Mouse (Mus musculus) forebrain, embryonic 15.5 days (tissue): ENCODE measurements around the gene Ebi3. TPM values are rescaled to one million over a fixed set of nuclear protein-coding genes. Genes with fewer than 3 reads are reported as not detected.
"Not testable (repeated sequence)": the region's sequence is repeated elsewhere in the genome, so short reads cannot be mapped to it uniquely, and the experiment has no call there.

ENCODE experiments used
- ATAC-seq: fragments of 200-750 bp; cut with Nextera tagmentation; replicated peaks from 2 replicates; pipeline ENCODE4 v1.8.0; 2017; ENCODE audit warnings: mild to moderate bottlenecking, moderate TSS enrichment, moderate library complexity
- H3K27ac ChIP-seq: fragments of 300-500 bp; sonication (generic); replicated peaks from 2 replicates; pipeline ENCODE4 v1.5.1; 2015; ENCODE audit warnings: mild to moderate bottlenecking, inconsistent platforms
- H3K27me3 ChIP-seq: fragments of 300-500 bp; sonication (generic); 2 replicates; pipeline ENCODE4 v1.6.1; 2015; ENCODE audit warnings: inconsistent platforms
- H3K36me3 ChIP-seq: fragments of 300-500 bp; sonication (generic); 2 replicates; pipeline ENCODE4 v1.6.1; 2015; ENCODE audit warnings: mild to moderate bottlenecking, inconsistent platforms
- H3K4me1 ChIP-seq: fragments of 300-500 bp; sonication (generic); 2 replicates; pipeline ENCODE4 v1.6.1; 2015; ENCODE audit warnings: inconsistent platforms
- H3K4me2 ChIP-seq: fragments of 300-500 bp; sonication (generic); replicated peaks from 2 replicates; pipeline ENCODE4 v1.6.1; 2015; ENCODE audit warnings: mild to moderate bottlenecking, inconsistent platforms
- H3K4me3 ChIP-seq: fragments of 300-500 bp; sonication (generic); 2 replicates; pipeline ENCODE4 v1.5.1; 2015; ENCODE audit warnings: mild to moderate bottlenecking, inconsistent platforms
- H3K9ac ChIP-seq: fragments of 300-500 bp; sonication (generic); replicated peaks from 2 replicates; pipeline ENCODE4 v1.6.1; 2015; ENCODE audit warnings: mild to moderate bottlenecking, inconsistent platforms
- H3K9me3 ChIP-seq: fragments of 300-500 bp; sonication (generic); 2 replicates; pipeline ENCODE4 v1.6.1; 2016; ENCODE audit warnings: inconsistent platforms
- WGBS: fragments of 180-500 bp; shearing (Covaris S2); methylation state at CpG from one replicate; pipeline ENCODE4 v1.1.7; 2015; ENCODE audit warnings: mixed read lengths; 5-methylcytosine and 5-hydroxymethylcytosine counted together
- polyA plus RNA-seq: library from polyadenylated mRNA; unstranded; fragments of >200 nt; fragmentation: Nextera tagmentation; extraction: Ambion mirVana; gene quantifications from 2 replicates; pipeline ENCODE4 v1.2.1, GENCODE M21; 2015

Gene Ebi3
- 3.1 and 3.9 TPM in 2 replicates for polyA plus RNA-seq

DNA sequence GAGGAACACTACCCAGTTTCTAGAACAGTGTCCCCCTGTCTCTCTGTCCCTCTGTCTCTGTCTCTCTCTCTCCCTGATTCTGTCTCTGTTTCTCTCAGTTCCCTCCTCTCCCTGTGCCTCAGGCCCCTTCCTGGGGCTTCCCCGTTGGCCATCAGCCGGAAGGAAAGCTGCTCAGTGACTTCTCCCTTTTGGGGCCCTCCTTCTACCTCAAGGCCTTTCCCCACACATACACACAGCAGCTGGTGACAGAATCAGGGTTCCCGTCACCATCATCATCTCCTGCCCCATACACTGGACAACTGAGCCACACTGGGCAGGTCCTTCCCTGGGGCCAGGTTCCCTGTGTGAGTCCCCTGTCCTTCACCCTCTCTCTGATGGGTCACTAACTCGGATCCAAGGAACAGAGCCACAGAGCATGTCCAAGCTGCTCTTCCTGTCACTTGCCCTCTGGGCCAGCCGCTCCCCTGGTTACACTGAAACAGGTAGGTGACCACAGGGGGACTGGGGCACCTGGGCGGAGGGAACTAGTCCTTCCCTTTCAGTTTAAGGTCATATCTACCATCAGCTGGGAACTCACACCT is at the start of gene Ebi3:
Gene Ebi3, plus strand, starts transcription at position 194 of the 581 bp plus-strand sequence.
- Histone ChIP-seq H3K9me3 (no peaks in the 10 kb centered on the region), H3K4me2 (no peak within 1 kb of the TSS), H3K9ac (no peak within 1 kb of the TSS), H3K4me1 (peaks cover 20% of the 10 kb centered on the region), H3K4me3 (no peak within 1 kb of the TSS), H3K27ac (no peak within 1 kb of the TSS), H3K27me3 (0 out of 2 replicates have a peak, but pooled peaks cover 3% of the 10 kb centered on the region), H3K36me3 (no peaks in the 10 kb centered on the region)
- ATAC-seq = no peak
- WGBS = 75% methylated on average over 6 of the region's 6 CpGs

DNA sequence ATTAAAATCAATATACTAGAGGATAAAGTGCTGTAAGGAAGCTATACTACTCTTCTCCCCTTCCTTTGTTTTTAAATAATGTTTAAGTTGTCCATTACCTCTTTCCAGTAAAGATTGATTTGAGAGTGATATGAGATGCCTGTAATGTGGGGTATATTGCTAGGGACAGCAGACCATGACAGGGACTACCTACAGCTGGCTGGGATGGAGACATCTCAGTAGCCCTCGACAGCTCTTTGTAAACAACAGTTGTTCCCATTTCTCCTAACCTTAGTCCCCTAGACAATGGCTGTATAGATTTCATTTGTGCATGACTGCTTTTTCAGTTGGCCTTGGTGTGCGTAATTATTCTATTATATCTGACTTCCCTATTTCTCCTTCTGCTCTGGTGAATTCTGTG is 49.4 kb upstream of the Ebi3 start:
- WGBS = 69% methylated on average over 2 of the region's 2 CpGs
- H3K36me3 ChIP-seq = peaks cover 9% of the 10 kb centered on the region
- H3K4me1 ChIP-seq = no peaks in the 10 kb centered on the region
- no peak overlapping the region for H3K4me2 ChIP-seq
- no peak for ATAC-seq
- H3K4me3 ChIP-seq = no peak overlapping the region
- no peaks in the 10 kb centered on the region for H3K27me3 ChIP-seq
- no peak overlapping the region for H3K27ac ChIP-seq
- peaks cover 8% of the 10 kb centered on the region; the same call in 1 of the 2 replicates for H3K9me3 ChIP-seq
- no peak overlapping the region for H3K9ac ChIP-seq

DNA sequence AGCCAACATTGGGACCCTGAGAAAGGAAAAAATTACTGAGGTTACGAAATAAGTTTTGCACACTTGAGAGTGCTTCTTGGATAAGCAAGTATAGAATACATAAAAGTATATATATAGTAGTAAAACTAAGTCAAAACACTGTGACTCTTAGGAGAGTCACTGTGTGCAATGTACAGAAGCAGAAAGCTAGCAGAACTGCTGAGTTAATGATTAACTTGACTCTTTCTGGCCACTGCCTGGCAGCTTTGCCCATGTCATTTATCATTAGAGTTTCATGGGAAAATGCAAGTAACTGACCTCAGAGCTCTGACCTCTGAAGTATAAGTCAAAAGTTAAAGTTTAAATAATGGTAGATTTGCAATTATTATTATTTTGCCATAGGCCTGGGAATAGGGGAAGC is 48.8 kb upstream of the Ebi3 start:
- ATAC-seq = no peak
- H3K4me3 ChIP-seq = no peak overlapping the region
- 90% methylated on average over 1 of the region's 1 CpGs for whole genome bisulfite sequencing
- H3K27me3 ChIP-seq = no peaks in the 10 kb centered on the region
- no peak overlapping the region for H3K27ac ChIP-seq
- H3K9ac ChIP-seq = no peak overlapping the region
- peaks cover 4% of the 10 kb centered on the region; the same call in 1 of the 2 replicates for H3K36me3 ChIP-seq
- H3K9me3 ChIP-seq = peaks cover 3% of the 10 kb centered on the region; the same call in 1 of the 2 replicates
- H3K4me1 ChIP-seq = no peaks in the 10 kb centered on the region
- no peak overlapping the region for H3K4me2 ChIP-seq

DNA sequence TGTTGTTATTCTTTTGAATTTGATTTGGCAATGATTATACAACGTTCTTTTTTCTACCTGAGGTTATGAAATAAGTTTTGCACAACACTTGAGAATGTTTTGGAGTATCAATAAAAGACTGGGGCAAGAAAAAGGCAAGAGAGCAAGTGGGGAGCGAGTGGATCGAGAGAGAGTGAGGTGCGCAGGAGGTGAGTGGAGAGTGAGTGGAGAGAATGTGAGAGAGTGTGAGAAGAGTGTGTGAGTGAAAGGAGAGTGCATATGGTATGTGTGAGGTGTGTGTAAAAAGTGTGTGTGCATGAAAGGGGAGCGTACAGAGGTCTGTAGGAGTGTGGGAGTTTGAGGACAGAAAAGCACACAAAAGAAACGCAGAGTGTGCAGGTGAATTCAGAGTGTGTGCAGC is 48.3 kb upstream of the Ebi3 start:
- no peak overlapping the region for H3K4me2 ChIP-seq
- 77% methylated on average over 6 of the region's 6 CpGs for WGBS
- ATAC-seq = no peak
- H3K4me3 ChIP-seq = no peak overlapping the region
- H3K9ac ChIP-seq = no peak overlapping the region
- H3K4me1 ChIP-seq = no peaks in the 10 kb centered on the region
- peaks cover under 1% of the 10 kb centered on the region; the same call in 1 of the 2 replicates for H3K36me3 ChIP-seq
- no peaks in the 10 kb centered on the region for H3K27me3 ChIP-seq
- H3K9me3 ChIP-seq = peaks cover under 1% of the 10 kb centered on the region; the same call in 1 of the 2 replicates
- H3K27ac ChIP-seq = no peak overlapping the region

DNA sequence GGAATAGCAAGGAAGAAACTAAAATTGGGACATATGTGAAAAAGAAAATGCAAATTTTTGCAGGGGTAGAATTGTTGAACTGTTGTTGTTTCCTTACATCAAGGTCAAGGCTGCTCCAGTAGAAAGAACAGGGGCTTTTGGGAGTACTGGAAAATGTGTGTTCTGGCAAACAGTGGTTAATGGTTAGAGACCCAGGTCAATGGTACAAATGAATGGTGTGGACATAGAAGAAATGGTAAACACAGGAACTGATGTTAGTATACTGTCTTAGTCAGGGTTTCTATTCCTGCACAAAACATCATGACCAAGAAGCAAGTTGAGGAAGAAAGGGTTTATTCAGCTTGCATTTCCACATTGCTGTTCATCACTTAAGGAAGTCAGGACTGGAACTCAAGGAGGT is 45.8 kb upstream of the Ebi3 start:
- Histone ChIP-seq H3K4me1 (no peaks in the 10 kb centered on the region), H3K4me3 (no peak overlapping the region), H3K27me3 (no peaks in the 10 kb centered on the region), H3K27ac (no peak overlapping the region), H3K36me3 (no peaks in the 10 kb centered on the region), H3K9ac (no peak overlapping the region), H3K4me2 (no peak overlapping the region), H3K9me3 (0 out of 2 replicates have a peak, but pooled peaks cover 1% of the 10 kb centered on the region)
- ATAC-seq = no peak

DNA sequence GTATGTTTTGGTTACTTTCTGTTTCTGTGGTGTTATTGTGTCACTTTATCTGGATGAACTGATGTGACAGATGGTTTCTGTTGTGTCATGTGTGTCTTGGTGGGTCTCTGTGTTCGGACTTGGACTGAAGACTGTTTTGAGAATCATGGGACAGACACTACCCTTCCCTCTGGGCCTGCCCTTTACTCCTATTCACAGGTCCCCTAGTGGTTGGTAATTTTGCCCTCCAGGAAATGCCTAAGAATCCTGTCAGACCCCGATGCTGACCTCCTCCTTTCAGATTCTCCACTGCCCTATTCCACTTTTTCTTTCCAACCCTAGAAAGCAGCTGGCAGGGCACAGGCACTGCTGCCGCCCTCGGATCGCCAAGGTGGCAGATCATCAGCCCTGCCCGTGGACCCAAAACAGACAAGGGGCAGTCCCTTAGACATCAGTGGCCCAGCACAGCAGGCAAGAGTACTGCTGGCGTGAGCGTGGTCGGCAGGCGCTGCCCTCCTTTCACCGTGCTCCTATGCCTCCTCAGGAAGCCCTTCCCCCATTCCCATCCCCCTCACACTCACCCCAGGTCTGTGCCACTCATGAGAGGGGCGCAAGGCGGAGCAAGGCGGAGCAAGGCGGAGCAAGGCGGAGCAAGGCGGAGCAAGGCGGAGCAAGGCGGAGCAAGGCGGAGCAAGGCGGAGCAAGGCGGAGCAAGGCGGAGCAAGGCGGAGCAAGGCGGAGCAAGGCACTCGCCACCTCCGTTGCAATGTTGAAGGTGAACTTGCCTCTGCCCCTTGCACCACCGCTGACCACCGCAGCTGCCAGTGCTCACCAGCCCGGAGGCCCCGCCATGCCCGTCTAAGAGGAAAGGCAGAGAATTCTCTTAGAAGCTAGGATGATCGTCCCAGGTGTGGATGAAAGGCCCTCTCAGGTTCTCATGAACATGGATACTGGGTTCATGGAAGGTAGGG is 20.6 kb upstream of the Ebi3 start:
- no peaks in the 10 kb centered on the region for H3K36me3 ChIP-seq
- 0 out of 2 replicates have a peak, but pooled peaks cover 1% of the 10 kb centered on the region for H3K9me3 ChIP-seq
- H3K27me3 ChIP-seq = no peaks in the 10 kb centered on the region
- H3K4me2 ChIP-seq = peak overlapping the region; percentile 55
- 1% methylated on average over 33 of the region's 33 CpGs for WGBS
- peaks cover 8% of the 10 kb centered on the region; the same call in 1 of the 2 replicates for H3K4me1 ChIP-seq
- peak; percentile 98 for ATAC-seq
- peak overlapping the region; percentile 59 for H3K4me3 ChIP-seq
- H3K9ac ChIP-seq = peak overlapping the region; percentile 61
- peak overlapping the region; percentile 65 for H3K27ac ChIP-seq

DNA sequence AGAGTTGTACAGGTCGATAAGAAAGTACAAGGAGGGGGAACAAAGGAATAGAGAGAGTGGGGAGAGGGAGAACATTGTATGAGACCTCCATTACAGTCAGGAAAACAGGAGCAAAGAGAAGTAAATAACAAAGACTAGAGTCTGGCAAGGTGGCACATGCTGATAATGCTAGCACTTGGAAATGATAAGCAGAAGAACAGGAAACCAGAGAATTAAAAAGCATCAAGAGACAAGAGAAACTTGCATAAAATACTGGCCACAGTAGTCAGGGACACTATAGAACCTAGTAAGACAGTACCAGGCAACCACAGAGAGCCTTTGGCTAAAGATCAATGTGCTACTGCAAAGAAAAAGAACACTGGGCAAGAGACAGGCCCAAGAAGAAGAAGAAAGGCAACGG is 19.8 kb upstream of the Ebi3 start:
- 0 out of 2 replicates have a peak, but pooled peaks cover 6% of the 10 kb centered on the region for H3K9me3 ChIP-seq
- no peaks in the 10 kb centered on the region for H3K27me3 ChIP-seq
- no peak overlapping the region for H3K27ac ChIP-seq
- H3K4me2 ChIP-seq = peak overlapping the region; percentile 55
- H3K9ac ChIP-seq = 0 out of 2 replicates have a peak overlapping the region, but pooled peaks have one; percentile 33
- H3K36me3 ChIP-seq = no peaks in the 10 kb centered on the region
- WGBS = 69% methylated on average over 2 of the region's 2 CpGs
- ATAC-seq = no peak
- H3K4me3 ChIP-seq = peak overlapping the region; percentile 59
- H3K4me1 ChIP-seq = peaks cover 8% of the 10 kb centered on the region; the same call in 1 of the 2 replicates

DNA sequence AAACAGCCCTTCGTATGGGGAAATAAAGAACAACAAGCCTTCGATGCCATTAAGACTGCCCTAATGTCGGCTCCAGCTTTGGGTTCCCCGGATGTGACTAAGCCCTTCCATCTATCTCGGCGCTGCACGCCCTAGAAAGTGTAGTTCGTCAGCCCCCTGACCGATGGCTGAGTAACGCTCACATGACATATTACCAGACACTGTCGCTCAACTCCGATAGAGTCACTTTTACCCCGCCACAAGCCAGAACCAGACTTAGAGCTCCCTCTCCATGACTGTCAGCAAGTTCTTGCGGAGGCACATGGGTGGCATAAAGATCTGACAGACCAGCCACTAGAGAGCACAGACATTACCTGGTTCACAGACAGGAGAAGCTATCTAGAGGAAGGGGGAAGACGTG is 19.2 kb upstream of the Ebi3 start:
- no peak overlapping the region for H3K27ac ChIP-seq
- ATAC-seq = no peak
- no peak overlapping the region for H3K4me2 ChIP-seq
- no peaks in the 10 kb centered on the region for H3K36me3 ChIP-seq
- no peaks in the 10 kb centered on the region for H3K27me3 ChIP-seq
- WGBS = 95% methylated on average over 15 of the region's 15 CpGs
- no peak overlapping the region for H3K4me3 ChIP-seq
- no peak overlapping the region for H3K9ac ChIP-seq
- H3K9me3 ChIP-seq = 0 out of 2 replicates have a peak, but pooled peaks cover 6% of the 10 kb centered on the region
- H3K4me1 ChIP-seq = peaks cover 8% of the 10 kb centered on the region; the same call in 1 of the 2 replicates

DNA sequence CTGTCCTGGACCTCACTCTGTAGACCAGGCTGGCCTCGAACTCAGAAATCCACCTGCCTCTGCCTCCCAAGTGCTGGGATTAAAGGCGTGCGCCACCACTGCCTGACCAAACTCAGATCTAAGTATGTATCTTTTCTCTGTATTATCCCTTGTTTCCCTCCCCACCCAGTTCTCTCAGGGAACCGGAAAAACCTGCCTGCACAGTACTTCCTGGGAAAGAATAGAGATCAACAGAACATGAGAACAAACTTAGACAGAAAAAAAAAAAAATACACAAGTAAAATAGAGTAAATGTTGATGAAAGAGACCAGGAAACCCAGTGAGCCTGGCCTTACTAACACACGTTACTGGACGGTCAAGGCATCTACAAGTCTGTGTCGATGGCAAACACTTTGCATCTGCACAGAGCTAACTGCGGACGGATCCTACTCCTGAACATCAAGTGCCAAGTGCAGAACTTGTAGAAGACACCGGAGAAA is 8.0 kb upstream of the Ebi3 start:
- peak overlapping the region; percentile 67 for H3K4me2 ChIP-seq
- H3K4me3 ChIP-seq = peak overlapping the region; percentile 54
- peak overlapping the region; percentile 94 for H3K27ac ChIP-seq
- H3K4me1 ChIP-seq, H3K9me3 ChIP-seq, ATAC-seq, H3K27me3 ChIP-seq: not testable (repeated sequence)
- 37% methylated on average over 10 of the region's 10 CpGs for WGBS
- H3K9ac ChIP-seq = peak overlapping the region; percentile 62
- peaks cover 11% of the 10 kb centered on the region for H3K36me3 ChIP-seq

DNA sequence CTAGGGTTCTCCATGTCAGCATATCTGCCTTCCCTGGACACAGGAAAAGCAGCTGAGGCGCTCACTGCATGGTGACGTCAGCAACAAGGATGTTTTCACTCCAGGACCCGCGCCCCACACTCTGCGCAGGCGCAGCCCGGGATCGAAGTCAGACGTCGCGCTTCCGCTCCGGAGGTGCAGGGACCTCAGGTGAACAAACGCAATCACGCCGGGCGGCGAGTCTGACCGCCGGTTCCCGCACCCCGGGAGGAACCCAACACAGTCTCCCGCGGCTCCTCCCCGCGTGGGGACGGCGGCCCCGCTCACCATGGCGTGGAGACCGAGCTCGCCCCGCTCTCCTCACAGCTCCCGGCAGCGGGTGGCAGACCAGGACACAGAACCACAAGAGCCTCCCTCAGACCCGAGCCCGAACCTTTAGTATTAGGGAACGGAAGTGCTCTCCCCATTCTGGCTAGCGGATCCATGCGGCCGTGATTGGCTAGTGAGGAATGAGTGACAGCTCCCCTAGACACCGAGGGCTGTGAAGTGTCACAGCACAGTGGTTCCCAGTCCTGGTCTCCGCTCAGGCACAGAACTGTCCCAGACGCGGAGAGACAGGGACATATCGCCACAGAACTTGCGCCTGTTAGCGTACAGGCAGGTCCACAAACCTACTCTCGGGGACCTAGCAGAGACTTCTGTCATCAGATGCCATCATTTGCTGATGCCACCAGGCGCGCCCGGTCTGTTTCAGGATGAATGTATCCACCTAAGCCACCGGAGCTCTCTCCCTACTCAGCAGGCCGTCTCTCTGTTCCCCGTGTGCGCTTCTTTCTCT is 7.4 kb upstream of the Ebi3 start:
- H3K36me3 ChIP-seq, H3K9me3 ChIP-seq, H3K27me3 ChIP-seq, H3K4me1 ChIP-seq: not testable (repeated sequence)
- peak overlapping the region; percentile 62 for H3K9ac ChIP-seq
- H3K4me2 ChIP-seq = peak overlapping the region; percentile 67
- H3K4me3 ChIP-seq = peak overlapping the region; percentile 54
- under 1% methylated on average over 56 of the region's 56 CpGs for WGBS
- H3K27ac ChIP-seq = peak overlapping the region; percentile 94
- peak; percentile 98 for ATAC-seq

DNA sequence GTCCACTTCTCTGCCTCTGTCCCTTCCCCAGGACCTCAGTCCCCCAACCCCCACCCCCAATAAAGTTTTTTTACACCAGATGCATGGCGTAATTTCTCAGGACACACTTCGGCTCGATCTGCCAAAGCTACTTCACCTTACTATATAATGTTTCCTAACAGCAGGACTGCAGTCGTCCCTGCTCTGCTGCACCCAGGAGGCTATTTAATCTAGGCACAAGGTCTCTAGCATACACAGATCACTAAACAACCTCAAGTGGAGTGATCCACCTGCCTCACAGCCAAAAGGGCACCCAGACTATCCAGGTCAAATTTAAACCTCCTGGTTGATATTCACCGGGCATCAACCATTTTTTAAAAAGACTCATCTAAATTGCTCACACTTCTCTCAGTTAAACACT is 6.7 kb upstream of the Ebi3 start:
- peak overlapping the region; percentile 54 for H3K4me3 ChIP-seq
- H3K9me3 ChIP-seq = no peaks in the 10 kb centered on the region
- WGBS = 30% methylated on average over 5 of the region's 5 CpGs
- H3K36me3 ChIP-seq = no peaks in the 10 kb centered on the region; the same call in 1 of the 2 replicates
- H3K4me1 ChIP-seq = peaks cover 7% of the 10 kb centered on the region
- H3K4me2 ChIP-seq = peak overlapping the region; percentile 67
- H3K27me3 ChIP-seq = no peaks in the 10 kb centered on the region
- peak overlapping the region; percentile 94 for H3K27ac ChIP-seq
- peak overlapping the region; percentile 62 for H3K9ac ChIP-seq
- no peak for ATAC-seq
